Mouse (Mus musculus) forebrain, embryonic 11.5 days (tissue): ENCODE measurements around the gene Chchd6. TPM values are rescaled to one million over a fixed set of nuclear protein-coding genes. Genes with fewer than 3 reads are reported as not detected.

Source experiments
- ATAC-seq: fragments of 200-750 bp; cut with Nextera tagmentation; replicated peaks from 2 replicates; pipeline ENCODE4 v1.8.0; 2017; ENCODE audit warnings: moderate TSS enrichment; ENCODE audit not compliant: low FRiP score
- DNase-seq: peaks from one replicate; pipeline ENCODE4 v3.0.0-alpha.2; 2017; ENCODE audit warnings: low spot score
- H3K27ac ChIP-seq: fragments of 300-500 bp; sonication (generic); 2 replicates; pipeline ENCODE4 v1.5.1; 2014; ENCODE audit warnings: low read depth, low read length
- H3K27me3 ChIP-seq: fragments of 300-500 bp; sonication (generic); 2 replicates; pipeline ENCODE4 v1.6.1; 2014; ENCODE audit warnings: mild to moderate bottlenecking, low read length, mixed read lengths; ENCODE audit not compliant: control insufficient read depth, insufficient read depth
- H3K36me3 ChIP-seq: fragments of 300-500 bp; sonication (generic); 2 replicates; pipeline ENCODE4 v1.6.1; 2014; ENCODE audit warnings: mild to moderate bottlenecking, low read length, moderate library complexity, mixed read lengths; ENCODE audit not compliant: control insufficient read depth, insufficient read depth
- H3K4me1 ChIP-seq: fragments of 300-500 bp; sonication (generic); replicated peaks from 2 replicates; pipeline ENCODE4 v1.6.1; 2014; ENCODE audit warnings: low read length, mixed read lengths; ENCODE audit not compliant: control insufficient read depth, insufficient read depth
- H3K4me2 ChIP-seq: fragments of 300-500 bp; sonication (generic); 2 replicates; pipeline ENCODE4 v1.6.1; 2014; ENCODE audit warnings: low read depth, mild to moderate bottlenecking, low read length, moderate library complexity, mixed read lengths; ENCODE audit not compliant: severe bottlenecking
- H3K4me3 ChIP-seq: fragments of 300-500 bp; sonication (generic); 2 replicates; pipeline ENCODE4 v1.5.1; 2014; ENCODE audit warnings: low read depth, low read length
- H3K9ac ChIP-seq: fragments of 300-500 bp; sonication (generic); 2 replicates; pipeline ENCODE4 v1.6.1; 2014; ENCODE audit warnings: low read length
- H3K9me3 ChIP-seq: fragments of 300-500 bp; sonication (generic); 2 replicates; pipeline ENCODE4 v1.6.1; 2016; ENCODE audit warnings: low read length, mixed read lengths; ENCODE audit not compliant: control insufficient read depth
- WGBS: fragments of 180-500 bp; shearing (Covaris S2); extraction: QIAGEN DNeasy Blood & Tissue Kit; methylation state at CpG from one replicate; pipeline ENCODE4 v1.1.7; 2014; 5-methylcytosine and 5-hydroxymethylcytosine counted together
- polyA plus RNA-seq: library from polyadenylated mRNA; unstranded; fragments of >200 nt; fragmentation: Nextera tagmentation; extraction: Ambion mirVana; gene quantifications from 2 replicates; pipeline ENCODE4 v1.2.1, GENCODE M21; 2014

Chchd6 gene
- polyA plus RNA-seq, 1 experiment from 2014 or later = 93.7 TPM

DNA sequence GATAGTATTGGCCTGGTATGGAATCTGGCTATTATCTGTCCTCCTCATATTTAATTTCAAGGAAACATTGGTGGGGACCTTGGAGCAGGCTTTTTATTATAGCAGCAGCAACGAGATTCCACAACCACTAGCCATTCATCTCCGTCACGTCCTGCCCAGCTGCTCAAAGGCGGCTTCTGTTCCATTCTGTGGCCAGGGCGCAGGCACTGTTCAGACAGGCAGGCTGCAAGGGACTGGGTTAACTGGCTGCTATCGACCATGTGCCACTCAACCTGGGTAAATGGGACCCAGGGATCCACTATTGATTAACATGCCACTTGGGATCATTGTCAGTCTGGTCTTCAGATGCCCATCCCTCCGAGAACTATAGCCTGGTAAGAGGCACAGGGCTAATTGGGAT is 205.7 kb downstream of the Chchd6 start:
- DNase-seq (no peak), ATAC-seq (no peak)
- Histone ChIP-seq H3K4me3 (no peak overlapping the region), H3K27ac (no peak overlapping the region), H3K36me3 (no peaks in the 10 kb centered on the region), H3K4me1 (no peaks in the 10 kb centered on the region), H3K27me3 (no peaks in the 10 kb centered on the region), H3K9me3 (no peaks in the 10 kb centered on the region), H3K4me2 (no peak overlapping the region), H3K9ac (no peak overlapping the region)
- WGBS = 83% methylated on average over 7 of the region's 7 CpGs

DNA sequence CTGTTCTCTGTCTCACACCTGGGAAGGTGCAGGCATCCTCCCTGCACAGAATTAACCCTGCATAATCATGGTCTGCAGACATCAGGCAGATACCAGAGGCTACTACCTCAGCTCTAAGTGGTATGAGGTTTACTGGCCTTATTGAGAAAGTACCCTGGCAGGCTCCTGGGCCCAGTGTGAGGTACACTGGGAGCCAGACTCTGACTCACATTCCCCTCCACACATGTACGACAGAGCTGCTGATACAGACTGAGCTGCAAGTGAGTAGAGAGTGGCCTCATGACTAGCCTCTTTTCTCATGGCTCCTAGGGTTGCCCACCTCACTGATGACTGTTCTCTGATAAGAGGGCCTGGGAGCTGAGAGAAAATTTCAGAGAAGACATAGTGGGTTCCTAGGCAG is 208.5 kb downstream of the Chchd6 start:
- ATAC-seq (no peak), DNase-seq (no peak)
- Histone ChIP-seq H3K4me1 (no peaks in the 10 kb centered on the region), H3K4me2 (no peak overlapping the region), H3K9ac (no peak overlapping the region), H3K27ac (no peak overlapping the region), H3K36me3 (no peaks in the 10 kb centered on the region), H3K27me3 (no peaks in the 10 kb centered on the region), H3K4me3 (no peak overlapping the region), H3K9me3 (no peaks in the 10 kb centered on the region)
- 65% methylated on average over 1 of the region's 1 CpGs for WGBS

DNA sequence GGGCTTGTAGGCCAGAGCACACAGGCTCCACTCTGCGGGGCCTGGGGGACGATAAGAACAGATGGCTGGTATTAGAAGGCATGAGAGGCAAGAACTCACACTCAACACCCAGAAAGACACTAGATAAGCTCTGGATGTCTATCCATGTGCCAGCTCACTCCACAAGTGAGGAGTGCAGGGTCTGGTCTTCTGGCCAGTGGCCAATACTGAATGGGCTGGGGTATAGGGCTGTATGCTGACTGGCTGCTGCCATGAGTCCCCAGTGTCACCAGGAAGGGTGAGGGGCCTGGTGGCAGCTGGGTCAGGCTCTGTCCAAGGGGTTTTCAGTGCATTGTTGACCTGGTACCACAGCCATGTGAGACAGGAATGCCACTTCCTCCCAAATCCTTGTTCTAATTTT is 210.8 kb downstream of the Chchd6 start:
- Histone ChIP-seq H3K9ac (no peak overlapping the region), H3K27me3 (no peaks in the 10 kb centered on the region), H3K4me3 (no peak overlapping the region), H3K4me1 (no peaks in the 10 kb centered on the region), H3K36me3 (no peaks in the 10 kb centered on the region), H3K9me3 (no peaks in the 10 kb centered on the region), H3K27ac (no peak overlapping the region), H3K4me2 (no peak overlapping the region)
- WGBS = 88% methylated on average over 2 of the region's 2 CpGs
- ATAC-seq = no peak
- DNase-seq = no peak

DNA sequence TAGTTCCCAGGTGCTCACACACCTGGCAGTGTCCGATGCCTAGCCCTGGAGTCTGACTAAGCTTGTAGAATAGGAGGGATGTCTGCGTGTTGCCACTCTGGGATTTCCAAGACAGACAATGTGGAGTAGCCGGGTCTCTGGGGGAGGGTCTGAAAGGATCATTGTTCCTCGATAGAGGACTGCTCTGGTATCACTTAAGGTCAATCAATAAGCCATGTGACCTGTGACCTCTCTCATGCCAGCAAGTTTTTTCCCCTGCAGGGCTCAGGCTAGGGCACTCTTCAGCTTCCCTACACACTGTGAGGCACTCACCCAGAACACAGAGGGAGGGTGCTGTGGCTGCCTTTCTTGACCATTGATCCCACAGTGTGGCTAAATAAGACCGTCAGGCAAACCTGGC is 213.6 kb downstream of the Chchd6 start:
- Histone ChIP-seq H3K4me2 (no peak overlapping the region), H3K4me3 (no peak overlapping the region), H3K9me3 (no peaks in the 10 kb centered on the region), H3K4me1 (no peaks in the 10 kb centered on the region), H3K27me3 (no peaks in the 10 kb centered on the region), H3K27ac (no peak overlapping the region), H3K36me3 (no peaks in the 10 kb centered on the region), H3K9ac (no peak overlapping the region)
- no peak for DNase-seq
- 19% methylated on average over 5 of the region's 5 CpGs for WGBS
- ATAC-seq = no peak

DNA sequence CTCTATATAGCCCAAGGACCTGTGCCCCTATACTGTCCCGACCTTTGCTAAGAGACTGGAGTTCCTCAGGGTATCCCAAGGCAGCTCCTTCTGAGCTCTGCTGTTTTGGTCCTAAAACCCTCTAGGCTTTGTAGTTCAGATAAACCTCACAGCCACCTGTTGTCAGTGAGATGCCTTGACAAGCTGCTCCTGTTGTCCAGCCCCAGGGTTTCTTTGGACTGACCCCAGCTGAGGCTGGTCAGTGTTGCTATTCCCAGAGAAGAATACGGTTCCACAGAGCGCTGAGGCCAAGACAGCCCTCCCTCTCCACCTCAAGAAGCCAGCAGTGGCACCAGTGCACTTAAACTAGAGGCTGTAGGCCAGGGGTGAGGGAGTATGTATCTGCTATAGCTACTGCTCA is 214.3 kb downstream of the Chchd6 start:
- 48% methylated on average over 3 of the region's 3 CpGs for WGBS
- ATAC-seq (no peak), DNase-seq (no peak)
- Histone ChIP-seq H3K27me3 (no peaks in the 10 kb centered on the region), H3K4me3 (no peak overlapping the region), H3K27ac (no peak overlapping the region), H3K4me2 (no peak overlapping the region), H3K9ac (no peak overlapping the region), H3K9me3 (no peaks in the 10 kb centered on the region), H3K4me1 (no peaks in the 10 kb centered on the region), H3K36me3 (no peaks in the 10 kb centered on the region)

DNA sequence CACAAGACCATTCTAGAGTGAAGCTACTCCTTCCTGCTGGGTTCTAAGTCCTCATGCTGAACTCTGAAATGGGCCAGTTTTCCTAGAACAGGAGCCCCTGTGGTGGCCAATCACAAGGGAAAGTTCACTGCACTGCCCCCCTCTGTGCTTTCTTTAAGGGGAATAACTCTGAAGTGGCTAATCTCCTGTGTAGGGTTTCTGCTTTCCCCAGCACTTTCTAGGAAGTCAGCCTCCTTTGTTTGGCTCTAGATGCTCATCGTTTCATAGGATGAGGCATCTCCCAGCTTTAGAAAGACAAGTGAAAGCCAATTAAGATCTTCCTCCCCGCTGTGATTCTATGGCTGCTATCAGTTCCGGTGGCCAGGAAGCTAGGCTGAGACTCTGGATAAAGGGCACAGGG is 214.7 kb downstream of the Chchd6 start:
- Histone ChIP-seq H3K27me3 (no peaks in the 10 kb centered on the region), H3K4me3 (no peak overlapping the region), H3K36me3 (no peaks in the 10 kb centered on the region), H3K27ac (no peak overlapping the region), H3K9ac (no peak overlapping the region), H3K4me1 (no peaks in the 10 kb centered on the region), H3K9me3 (no peaks in the 10 kb centered on the region), H3K4me2 (no peak overlapping the region)
- WGBS = 14% methylated on average over 3 of the region's 3 CpGs
- no peak for DNase-seq
- no peak for ATAC-seq

DNA sequence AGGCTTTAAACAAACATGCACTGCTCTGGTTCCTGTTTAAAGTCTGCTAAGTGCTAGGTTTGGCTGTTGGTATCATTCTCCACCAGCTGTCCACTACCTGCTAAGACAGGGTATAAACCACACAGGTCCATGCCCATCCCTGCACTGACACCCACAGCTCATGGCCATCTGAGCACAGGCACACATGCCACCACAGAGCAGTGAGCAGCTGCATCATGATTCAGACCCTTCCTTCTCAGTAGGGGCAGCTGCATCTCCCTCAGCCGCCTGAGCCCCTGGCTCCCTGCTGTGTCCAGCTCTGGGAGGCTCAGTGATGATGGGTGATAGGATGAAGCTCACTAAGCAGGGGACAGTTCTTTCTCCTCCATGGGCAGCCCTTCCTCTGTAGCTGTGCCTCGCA is 217.2 kb downstream of the Chchd6 start:
- no peak overlapping the region for H3K4me2 ChIP-seq
- H3K36me3 ChIP-seq = no peaks in the 10 kb centered on the region
- H3K27me3 ChIP-seq = no peaks in the 10 kb centered on the region
- H3K4me3 ChIP-seq = no peak overlapping the region
- H3K9me3 ChIP-seq = no peaks in the 10 kb centered on the region
- no peaks in the 10 kb centered on the region for H3K4me1 ChIP-seq
- 52% methylated on average over 2 of the region's 2 CpGs for WGBS
- no peak for ATAC-seq
- no peak for DNase-seq
- H3K9ac ChIP-seq = no peak overlapping the region
- no peak overlapping the region for H3K27ac ChIP-seq

DNA sequence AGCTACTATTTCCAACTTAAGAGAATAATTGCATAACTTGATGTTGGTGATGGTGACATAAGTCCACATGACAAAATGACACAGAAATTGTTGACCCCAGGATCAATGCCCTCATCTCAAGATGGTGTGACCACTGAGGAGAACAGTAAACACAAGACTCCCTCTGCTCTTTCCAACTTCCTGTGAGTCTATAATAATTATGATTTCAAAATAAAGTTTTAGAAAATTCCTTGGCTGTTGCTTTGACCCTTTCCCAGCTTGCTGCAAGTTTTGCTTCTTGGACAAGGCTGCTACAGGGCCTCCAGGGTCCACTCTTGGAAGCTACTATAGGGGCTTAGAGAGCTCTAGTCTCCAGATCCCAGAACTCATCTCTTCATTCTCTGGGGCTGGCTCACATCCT is 226.6 kb downstream of the Chchd6 start:
- no peak for ATAC-seq
- H3K4me2 ChIP-seq = no peak overlapping the region

DNA sequence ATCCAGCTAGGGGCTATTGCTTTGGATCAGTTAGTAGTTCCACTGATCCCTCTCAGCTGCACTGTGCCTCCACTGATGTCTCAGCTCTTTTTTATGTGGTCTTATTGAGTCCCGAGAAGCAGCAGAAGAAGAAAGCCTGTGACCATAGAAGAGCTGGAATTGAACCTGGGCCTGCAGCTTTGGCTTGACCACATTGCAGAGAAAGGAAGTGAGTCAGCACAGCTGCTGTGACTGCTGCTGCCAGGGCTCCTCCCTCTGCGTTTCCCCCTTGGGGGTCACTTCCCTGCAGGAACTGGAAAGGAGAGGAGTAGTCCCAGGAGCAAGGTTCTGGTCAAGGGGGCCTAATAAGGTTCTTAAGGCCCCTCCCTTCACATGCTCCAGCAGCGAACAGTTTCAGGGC is 231.1 kb downstream of the Chchd6 start:
- Histone ChIP-seq H3K9ac (no peak overlapping the region), H3K4me2 (no peak overlapping the region), H3K4me1 (peaks cover 18% of the 10 kb centered on the region), H3K27me3 (peaks cover 6% of the 10 kb centered on the region), H3K36me3 (no peaks in the 10 kb centered on the region), H3K27ac (no peak overlapping the region), H3K4me3 (no peak overlapping the region), H3K9me3 (no peaks in the 10 kb centered on the region)
- WGBS = 76% methylated on average over 3 of the region's 3 CpGs
- no peak for ATAC-seq
- DNase-seq = no peak

More for the DNA sequence above, 226.6 kb downstream of the Chchd6 start:
- Histone ChIP-seq H3K27me3 (peaks cover 3% of the 10 kb centered on the region; the same call in 1 of the 2 replicates), H3K4me3 (no peak overlapping the region), H3K27ac (no peak overlapping the region), H3K9ac (no peak overlapping the region), H3K9me3 (no peaks in the 10 kb centered on the region), H3K4me1 (no peaks in the 10 kb centered on the region), H3K36me3 (no peaks in the 10 kb centered on the region)
- DNase-seq = no peak
